Mouse (Mus musculus): Measurements from ENCODE around the gene Pms1. TPM values are rescaled to one million over a fixed set of nuclear protein-coding genes. Genes with fewer than 3 reads are reported as not detected.

Pms1 gene
- total RNA-seq, 1 experiment: 15.2 TPM

- H3K9ac ChIP-seq (ENCODE audit: insufficient read depth, low read depth, low read length, poor library complexity, severe bottlenecking): no peak overlapping the region
- TF ChIP-seq ZC3H11A (IDR thresholded peaks at IDR 0.05; ENCODE audit: borderline replicate concordance, low read depth, low read length) (no peak), HCFC1 (IDR thresholded peaks at IDR 0.05; ENCODE audit: borderline replicate concordance, insufficient read depth, low read length) (no peak), ZNF384 (IDR thresholded peaks at IDR 0.05; ENCODE audit: low read depth, low read length) (no peak), MAFK (IDR thresholded peaks at IDR 0.05; ENCODE audit: insufficient read depth, low read depth, low read length) (no peak), CHD2 (IDR thresholded peaks at IDR 0.05; ENCODE audit: low read depth, low read length) (no peak)
- peak; percentile 27 for DNase-seq (ENCODE audit: low read depth, low spot score)
- no peak overlapping the region for H3K27ac ChIP-seq (ENCODE audit: insufficient read depth, low read depth, low read length, poor library complexity, severe bottlenecking)
- in situ Hi-C loops (cut with MboI; ENCODE audit: low sequenced_read_pairs in 2 of 2, unreplicated experiment in 2 of 2): no loop called here
- no peaks in the 10 kb centered on the region for H3K9me3 ChIP-seq (ENCODE audit: control insufficient read depth, insufficient read depth, low read depth, low read length)
- no peak overlapping the region for H3K4me3 ChIP-seq (ENCODE audit: insufficient read depth in 1 of 2, low read depth in 1 of 2, low read length in 2 of 2, poor library complexity in 1 of 2, severe bottlenecking in 1 of 2)
- peaks cover 4 to 6% of the 10 kb centered on the region in 2 experiments; a peak in 2 of 4 replicates for H3K4me1 ChIP-seq (ENCODE audit: control insufficient read depth in 2 of 2, insufficient read depth in 2 of 2, low read length in 2 of 2, poor library complexity in 1 of 2)
- H3K36me3 ChIP-seq (ENCODE audit: control insufficient read depth, insufficient read depth, low read length, poor library complexity, severe bottlenecking): no peaks in the 10 kb centered on the region; the same call in none of the 2 replicates
These were observed 86.7 kb downstream of the Pms1 start for GRCm38 (mm10) chr1:53210136-53210535.

GRCm38 (mm10) chr1:53203902-53204301 is 92.9 kb downstream of the Pms1 start:
- no peak overlapping the region for H3K4me3 ChIP-seq (ENCODE audit: insufficient read depth in 1 of 2, low read depth in 1 of 2, low read length in 2 of 2, poor library complexity in 1 of 2, severe bottlenecking in 1 of 2)
- no peak for DNase-seq (ENCODE audit: low read depth, low spot score)
- H3K27ac ChIP-seq (ENCODE audit: insufficient read depth, low read depth, low read length, poor library complexity, severe bottlenecking): no peak overlapping the region
- no peak overlapping the region for H3K9ac ChIP-seq (ENCODE audit: insufficient read depth, low read depth, low read length, poor library complexity, severe bottlenecking)
- in situ Hi-C loops (cut with MboI; ENCODE audit: low sequenced_read_pairs in 2 of 2, unreplicated experiment in 2 of 2): no loop called here
- no peak for TF ChIP-seq MAFK (IDR thresholded peaks at IDR 0.05; ENCODE audit: insufficient read depth, low read depth, low read length)
- TF ChIP-seq CHD2 (IDR thresholded peaks at IDR 0.05; ENCODE audit: low read depth, low read length): no peak
- no peak for TF ChIP-seq ZC3H11A (IDR thresholded peaks at IDR 0.05; ENCODE audit: borderline replicate concordance, low read depth, low read length)
- no peak for TF ChIP-seq HCFC1 (IDR thresholded peaks at IDR 0.05; ENCODE audit: borderline replicate concordance, insufficient read depth, low read length)
- H3K9me3 ChIP-seq (ENCODE audit: control insufficient read depth, insufficient read depth, low read depth, low read length): no peaks in the 10 kb centered on the region
- no peaks in the 10 kb centered on the region; the same call in 1 of the 2 replicates for H3K36me3 ChIP-seq (ENCODE audit: control insufficient read depth, insufficient read depth, low read length, poor library complexity, severe bottlenecking)
- H3K4me1 ChIP-seq (ENCODE audit: control insufficient read depth in 2 of 2, insufficient read depth in 2 of 2, low read length in 2 of 2, poor library complexity in 1 of 2): no peaks in the 10 kb centered on the region

- no peak overlapping the region for H3K4me3 ChIP-seq (ENCODE audit: insufficient read depth in 1 of 2, low read depth in 1 of 2, low read length in 2 of 2, poor library complexity in 1 of 2, severe bottlenecking in 1 of 2)
- no peaks in the 10 kb centered on the region for H3K9me3 ChIP-seq (ENCODE audit: control insufficient read depth, insufficient read depth, low read depth, low read length)
- H3K27ac ChIP-seq (ENCODE audit: insufficient read depth, low read depth, low read length, poor library complexity, severe bottlenecking): no peak overlapping the region
- no peak overlapping the region for H3K9ac ChIP-seq (ENCODE audit: insufficient read depth, low read depth, low read length, poor library complexity, severe bottlenecking)
- no peaks in the 10 kb centered on the region for H3K4me1 ChIP-seq (ENCODE audit: control insufficient read depth in 2 of 2, insufficient read depth in 2 of 2, low read length in 2 of 2, poor library complexity in 1 of 2)
- no peaks in the 10 kb centered on the region; the same call in 1 of the 2 replicates for H3K36me3 ChIP-seq (ENCODE audit: control insufficient read depth, insufficient read depth, low read length, poor library complexity, severe bottlenecking)
- no peak for TF ChIP-seq CHD2 (IDR thresholded peaks at IDR 0.05; ENCODE audit: low read depth, low read length)
- in situ Hi-C loops (cut with MboI; ENCODE audit: low sequenced_read_pairs in 2 of 2, unreplicated experiment in 2 of 2): no loop called here
- no peak for DNase-seq (ENCODE audit: low read depth, low spot score)
These were observed 95.1 kb downstream of the Pms1 start for GRCm38 (mm10) chr1:53201630-53202199.

- Histone ChIP-seq H3K4me1 (ENCODE audit: control insufficient read depth in 2 of 2, insufficient read depth in 2 of 2, low read length in 2 of 2, poor library complexity in 1 of 2) (no peaks in the 10 kb centered on the region), H3K27ac (ENCODE audit: insufficient read depth, low read depth, low read length, poor library complexity, severe bottlenecking) (no peak overlapping the region), H3K9me3 (ENCODE audit: control insufficient read depth, insufficient read depth, low read depth, low read length) (no peaks in the 10 kb centered on the region), H3K9ac (ENCODE audit: insufficient read depth, low read depth, low read length, poor library complexity, severe bottlenecking) (no peak overlapping the region), H3K36me3 (ENCODE audit: control insufficient read depth, insufficient read depth, low read length, poor library complexity, severe bottlenecking) (no peaks in the 10 kb centered on the region; the same call in 1 of the 2 replicates), H3K4me3 (ENCODE audit: insufficient read depth in 1 of 2, low read depth in 1 of 2, low read length in 2 of 2, poor library complexity in 1 of 2, severe bottlenecking in 1 of 2) (no peak overlapping the region)
- TF ChIP-seq HCFC1 (IDR thresholded peaks at IDR 0.05; ENCODE audit: borderline replicate concordance, insufficient read depth, low read length): no peak
- no peak for TF ChIP-seq CHD2 (IDR thresholded peaks at IDR 0.05; ENCODE audit: low read depth, low read length)
- no peak for TF ChIP-seq ZC3H11A (IDR thresholded peaks at IDR 0.05; ENCODE audit: borderline replicate concordance, low read depth, low read length)
- no peak for TF ChIP-seq ZNF384 (IDR thresholded peaks at IDR 0.05; ENCODE audit: low read depth, low read length)
- TF ChIP-seq MAFK (IDR thresholded peaks at IDR 0.05; ENCODE audit: insufficient read depth, low read depth, low read length): no peak
- no peak for DNase-seq (ENCODE audit: low read depth, low spot score)
- in situ Hi-C loops (cut with MboI; ENCODE audit: low sequenced_read_pairs in 2 of 2, unreplicated experiment in 2 of 2): no loop called here
These were observed 102.3 kb downstream of the Pms1 start for GRCm38 (mm10) chr1:53194536-53194935.

- Histone ChIP-seq H3K36me3 (ENCODE audit: control insufficient read depth, insufficient read depth, low read length, poor library complexity, severe bottlenecking) (no peaks in the 10 kb centered on the region; the same call in 1 of the 2 replicates), H3K4me1 (ENCODE audit: control insufficient read depth in 2 of 2, insufficient read depth in 2 of 2, low read length in 2 of 2, poor library complexity in 1 of 2) (0 out of 4 replicates have a peak, but pooled peaks cover 0 to 2% of the 10 kb centered on the region in 2 experiments), H3K27ac (ENCODE audit: insufficient read depth, low read depth, low read length, poor library complexity, severe bottlenecking) (no peak overlapping the region), H3K9me3 (ENCODE audit: control insufficient read depth, insufficient read depth, low read depth, low read length) (no peaks in the 10 kb centered on the region), H3K4me3 (ENCODE audit: insufficient read depth in 1 of 2, low read depth in 1 of 2, low read length in 2 of 2, poor library complexity in 1 of 2, severe bottlenecking in 1 of 2) (no peak overlapping the region), H3K9ac (ENCODE audit: insufficient read depth, low read depth, low read length, poor library complexity, severe bottlenecking) (no peak overlapping the region)
- TF ChIP-seq CHD2 (IDR thresholded peaks at IDR 0.05; ENCODE audit: low read depth, low read length): no peak
- no peak for TF ChIP-seq MAFK (IDR thresholded peaks at IDR 0.05; ENCODE audit: insufficient read depth, low read depth, low read length)
- TF ChIP-seq ZC3H11A (IDR thresholded peaks at IDR 0.05; ENCODE audit: borderline replicate concordance, low read depth, low read length): no peak
- no peak for TF ChIP-seq ZNF384 (IDR thresholded peaks at IDR 0.05; ENCODE audit: low read depth, low read length)
- TF ChIP-seq HCFC1 (IDR thresholded peaks at IDR 0.05; ENCODE audit: borderline replicate concordance, insufficient read depth, low read length): no peak
- in situ Hi-C loops (cut with MboI; ENCODE audit: low sequenced_read_pairs in 2 of 2, unreplicated experiment in 2 of 2): no loop called here
- DNase-seq (ENCODE audit: low read depth, low spot score): no peak
These were observed 105.6 kb downstream of the Pms1 start for GRCm38 (mm10) chr1:53191234-53191633.

Measured in ES-E14 (cell line).